23 mouse cellular contexts compared by ENCODE assay signal in the genomic region with DNA sequence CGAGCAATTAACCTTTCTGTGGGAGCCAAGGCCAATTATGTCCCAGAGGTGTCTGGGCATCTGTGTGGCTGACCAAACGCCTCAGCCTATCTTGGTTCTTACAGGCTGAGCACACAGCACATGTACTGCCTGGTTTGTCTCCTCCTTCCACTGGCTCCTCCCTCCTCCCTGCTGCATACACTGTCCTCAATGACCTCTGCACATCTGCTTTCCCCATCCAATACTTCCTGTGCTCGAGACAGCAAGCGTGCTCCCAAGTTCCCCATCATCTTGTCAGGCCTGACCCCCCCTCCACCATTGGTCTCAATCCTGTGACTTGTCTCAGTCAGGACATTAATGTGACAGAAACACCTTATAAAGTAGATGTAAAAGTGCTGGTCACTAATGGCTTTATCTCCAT.
DNase-seq lines count a peak whose midpoint lies in the region; ATAC-seq and TF ChIP-seq lines count a peak whose summit lies in the region.
"Had no signal": no experiment of that assay in that cellular context is flagged by ENCODE, and none has a peak within 500 bp of the region (broad histone marks: within the 10 kb centered on the region; RNA-seq: fewer than 3 reads in every experiment).

No protein-coding gene starts in this region.

- H3K27ac ChIP-seq in heart, embryonic 12.5 days (ENCODE audit: poor library complexity, severe bottlenecking), result peak overlapping the region; percentile 75
- no peak overlapping the region for H3K27ac ChIP-seq in liver, adult 2 months (replicated peaks; ENCODE audit: insufficient read depth, low read depth, low read length)
- H3K27ac ChIP-seq in limb, embryonic 10.5 days, result peak overlapping the region; percentile 61; the same call in 1 of the 2 replicates
- H3K27ac ChIP-seq: hindbrain, embryonic 13.5 days; left cerebral cortex, adult 2 months; liver, embryonic 12.5 days; lung, embryonic 15.5 days; stomach, embryonic 15.5 days had no signal

- ATAC-seq in heart, embryonic 12.5 days (ENCODE audit: insufficient number of reproducible peaks, low FRiP score), result no peak
- ATAC-seq: activated CD4-positive, CD25-positive, alpha-beta regulatory T cell, adult 4 months; forebrain, postnatal 0 days; liver, embryonic 12.5 days had no signal

- H3K9me3 ChIP-seq in heart, embryonic 12.5 days (replicated peaks), result peaks cover 4% of the 10 kb centered on the region; the same call in 1 of the 2 replicates
- H3K9me3 ChIP-seq in limb, embryonic 10.5 days (replicated peaks), result no peaks in the 10 kb centered on the region
- H3K9me3 ChIP-seq: forebrain, embryonic 10.5 days; hindbrain, embryonic 13.5 days; liver, embryonic 12.5 days; lung, embryonic 15.5 days; stomach, embryonic 15.5 days had no signal

- H3K79me2 ChIP-seq in liver, adult 2 months (ENCODE audit: control insufficient read depth, insufficient read depth, low read length), result no peaks in the 10 kb centered on the region

- H3K36me3 ChIP-seq in heart, embryonic 12.5 days, result no peaks in the 10 kb centered on the region
- no peaks in the 10 kb centered on the region for H3K36me3 ChIP-seq in liver, adult 2 months (ENCODE audit: control insufficient read depth, insufficient read depth, low read length)
- no peaks in the 10 kb centered on the region for H3K36me3 ChIP-seq in limb, embryonic 10.5 days
- H3K36me3 ChIP-seq: forebrain, embryonic 10.5 days; hindbrain, embryonic 13.5 days; liver, embryonic 12.5 days; lung, embryonic 15.5 days; stomach, embryonic 15.5 days had no signal

- no peak overlapping the region for H3K4me3 ChIP-seq in heart, embryonic 12.5 days
- H3K4me3 ChIP-seq in liver, adult 2 months (ENCODE audit: insufficient read depth, low read depth, low read length), result no peak overlapping the region
- no peak overlapping the region for H3K4me3 ChIP-seq in limb, embryonic 10.5 days
- H3K4me3 ChIP-seq: forebrain, embryonic 10.5 days; hindbrain, embryonic 13.5 days; left cerebral cortex, adult 2 months; liver, embryonic 12.5 days; lung, embryonic 15.5 days; stomach, embryonic 15.5 days had no signal

- TF ChIP-seq POLR2A in liver, adult 2 months (IDR thresholded peaks at IDR 0.05; ENCODE audit: extremely low read depth, insufficient read depth, low read length), result no peak

- no peak for TF ChIP-seq CTCF in liver, adult 2 months (IDR thresholded peaks at IDR 0.05; ENCODE audit: low read depth, low read length)

- no peak overlapping the region for H3K4me2 ChIP-seq in heart, embryonic 12.5 days
- H3K4me2 ChIP-seq: hindbrain, embryonic 13.5 days; liver, embryonic 12.5 days; lung, embryonic 15.5 days; stomach, embryonic 15.5 days had no signal

- DNase-seq in heart, postnatal 36 days, result no peak
- peak; percentile 8 for DNase-seq in liver, adult 2 months (ENCODE audit: extremely low read depth, low read depth, low spot score)
- DNase-seq in liver (no peak), ZHBTc4 (ENCODE audit: low read depth, low spot score) (peak; percentile 14)
- no peak for DNase-seq in limb, embryonic 10.5 days (ENCODE audit: low spot score)
- DNase-seq in yolk sac, embryonic 10.5 days (ENCODE audit: low spot score), result no peak
- DNase-seq: adrenal gland, postnatal 10 days; cerebellum, adult 9-10 months; forebrain, postnatal 0 days; kidney, adult 8-10 months; kidney, postnatal 36 days; left cerebral cortex, postnatal 4 days; lung, postnatal 4 days; right cerebral cortex, adult 18-20 months; thymus, adult 2 months had no signal

- H3K4me1 ChIP-seq in heart, embryonic 12.5 days (replicated peaks), result peaks cover 38% of the 10 kb centered on the region
- H3K4me1 ChIP-seq in liver, adult 2 months (ENCODE audit: control insufficient read depth, insufficient read depth, low read length), result no peaks in the 10 kb centered on the region
- peaks cover 27% of the 10 kb centered on the region for H3K4me1 ChIP-seq in limb, embryonic 10.5 days
- H3K4me1 ChIP-seq: liver, embryonic 12.5 days; lung, embryonic 15.5 days; stomach, embryonic 15.5 days had no signal

- WGBS in heart, embryonic 12.5 days, result 42% methylated on average over 4 of the region's 4 CpGs
- 65% methylated on average over 4 of the region's 4 CpGs for WGBS in liver, adult 2 months
- 31% methylated on average over 4 of the region's 4 CpGs for WGBS in limb, embryonic 10.5 days

- intact Hi-C loops in heart, postnatal 36 days (cut with DNase I), result no loop called here

- no peaks in the 10 kb centered on the region for H3K27me3 ChIP-seq in heart, embryonic 12.5 days (replicated peaks)
- no peaks in the 10 kb centered on the region for H3K27me3 ChIP-seq in liver, adult 2 months (ENCODE audit: control insufficient read depth, insufficient read depth, low read length)
- no peaks in the 10 kb centered on the region for H3K27me3 ChIP-seq in limb, embryonic 10.5 days (ENCODE audit: low read depth, poor library complexity, severe bottlenecking)
- H3K27me3 ChIP-seq: hindbrain, embryonic 13.5 days; liver, embryonic 12.5 days; lung, embryonic 15.5 days; stomach, embryonic 15.5 days had no signal

- no peak overlapping the region for H3K9ac ChIP-seq in heart, embryonic 12.5 days
- H3K9ac ChIP-seq in liver, adult 2 months (ENCODE audit: low read depth, low read length), result no peak overlapping the region
- H3K9ac ChIP-seq: forebrain, postnatal 0 days; hindbrain, embryonic 13.5 days; liver, embryonic 12.5 days; lung, embryonic 15.5 days; stomach, embryonic 15.5 days had no signal

Comparison
In these comparisons a context has a peak if more than half of its experiments do, and no peak if none do; other contexts are left out.
1. DNase-seq: peak in liver, adult 2 months (single experiment) and ZHBTc4 (single experiment); none in heart, postnatal 36 days (0 of 2), liver (single experiment), limb, embryonic 10.5 days (single experiment) and yolk sac, embryonic 10.5 days (single experiment).